Mouse (Mus musculus) midbrain, postnatal 0 days (tissue): Measurements from ENCODE around the gene Gzmn. TPM values are rescaled to one million over a fixed set of nuclear protein-coding genes. Genes with fewer than 3 reads are reported as not detected.
"Not testable (repeated sequence)": the region's sequence is repeated elsewhere in the genome, so short reads cannot be mapped to it uniquely, and the experiment has no call there.

Experiments used
- ATAC-seq: fragments of 200-750 bp; cut with Nextera tagmentation; 2 replicates; pipeline ENCODE4 v1.8.0; 2017; ENCODE audit warnings: moderate number of reproducible peaks, mild to moderate bottlenecking, moderate TSS enrichment, moderate library complexity; ENCODE audit not compliant: low FRiP score
- DNase-seq: peaks from one replicate; pipeline ENCODE4 v3.0.0-alpha.2; 2015; ENCODE audit warnings: low spot score
- H3K27ac ChIP-seq: fragments of 300-500 bp; sonication (generic); 2 replicates; pipeline ENCODE4 v1.5.1; 2014; ENCODE audit warnings: low read depth, mild to moderate bottlenecking, low read length, mixed read lengths
- H3K27me3 ChIP-seq: fragments of 300-500 bp; sonication (generic); 2 replicates; pipeline ENCODE4 v1.6.1; 2014; ENCODE audit warnings: low read length, control low read depth, mixed read lengths; ENCODE audit not compliant: insufficient read depth
- H3K36me3 ChIP-seq: fragments of 300-500 bp; sonication (generic); 2 replicates; pipeline ENCODE4 v1.6.1; 2014; ENCODE audit warnings: low read length, control low read depth, mixed read lengths; ENCODE audit not compliant: insufficient read depth
- H3K4me1 ChIP-seq: fragments of 300-500 bp; sonication (generic); 2 replicates; pipeline ENCODE4 v1.6.1; 2014; ENCODE audit warnings: mild to moderate bottlenecking, control low read depth, antibody characterized with exemption, low read length, mixed read lengths; ENCODE audit not compliant: insufficient read depth
- H3K4me2 ChIP-seq: fragments of 300-500 bp; sonication (generic); 2 replicates; pipeline ENCODE4 v1.6.1; 2014; ENCODE audit warnings: low read depth, mild to moderate bottlenecking, low read length, mixed read lengths; ENCODE audit not compliant: poor library complexity, severe bottlenecking
- H3K4me3 ChIP-seq: fragments of 300-500 bp; sonication (generic); 2 replicates; pipeline ENCODE4 v1.5.1; 2014; ENCODE audit warnings: low read depth, mild to moderate bottlenecking, low read length, moderate library complexity
- H3K9ac ChIP-seq: fragments of 300-500 bp; sonication (generic); replicated peaks from 2 replicates; pipeline ENCODE4 v1.6.1; 2014; ENCODE audit warnings: mild to moderate bottlenecking, low read length, moderate library complexity, mixed read lengths; ENCODE audit not compliant: poor library complexity, severe bottlenecking
- H3K9me3 ChIP-seq: fragments of 300-500 bp; sonication (generic); 2 replicates; pipeline ENCODE4 v1.6.1; 2016; ENCODE audit warnings: low read length, control low read depth
- CTCF ChIP-seq: IDR thresholded peaks from 2 replicates; pipeline ENCODE4 v1.5.1; 2016; ENCODE audit warnings: antibody characterized with exemption, mild to moderate bottlenecking
- WGBS: fragments of 180-500 bp; shearing (Covaris S2); extraction: QIAGEN DNeasy Blood & Tissue Kit; methylation state at CpG from one replicate; pipeline ENCODE4 v1.1.7; 2014; 5-methylcytosine and 5-hydroxymethylcytosine counted together
- polyA plus RNA-seq: library from polyadenylated mRNA; unstranded; fragments of >200 nt; fragmentation: Nextera tagmentation; extraction: Ambion mirVana; gene quantifications from 2 replicates; pipeline ENCODE4 v1.2.1, GENCODE M21; 2015
- total RNA-seq: library from RNA; depleted of rRNA; stranded (reverse); fragments of >200 nt; gene quantifications from 2 replicates; pipeline ENCODE4 v1.2.3, GENCODE M21; 2014; rRNA removed

Gene Gzmn
- total RNA-seq = not detected in 2 replicates
- not detected in 2 replicates for polyA plus RNA-seq

GRCm38 (mm10) chr14:56174499-56174898 lies at the start of gene Gzmn:
Gene Gzmn (minus strand): TSS chr14:56174599.
- H3K4me3 ChIP-seq = no peak within 1 kb of the TSS
- WGBS = 89% methylated on average over 5 of the region's 5 CpGs
- H3K27me3 ChIP-seq = no peaks in the 10 kb centered on the region
- no peak for DNase-seq
- no peaks in the 10 kb centered on the region for H3K36me3 ChIP-seq
- TF ChIP-seq CTCF = no peak
- H3K9ac ChIP-seq = no peak within 1 kb of the TSS
- no peak within 1 kb of the TSS for H3K4me2 ChIP-seq
- no peak within 1 kb of the TSS for H3K27ac ChIP-seq
- H3K9me3 ChIP-seq = no peaks in the 10 kb centered on the region
- H3K4me1 ChIP-seq = no peaks in the 10 kb centered on the region
- no peak for ATAC-seq

DNA sequence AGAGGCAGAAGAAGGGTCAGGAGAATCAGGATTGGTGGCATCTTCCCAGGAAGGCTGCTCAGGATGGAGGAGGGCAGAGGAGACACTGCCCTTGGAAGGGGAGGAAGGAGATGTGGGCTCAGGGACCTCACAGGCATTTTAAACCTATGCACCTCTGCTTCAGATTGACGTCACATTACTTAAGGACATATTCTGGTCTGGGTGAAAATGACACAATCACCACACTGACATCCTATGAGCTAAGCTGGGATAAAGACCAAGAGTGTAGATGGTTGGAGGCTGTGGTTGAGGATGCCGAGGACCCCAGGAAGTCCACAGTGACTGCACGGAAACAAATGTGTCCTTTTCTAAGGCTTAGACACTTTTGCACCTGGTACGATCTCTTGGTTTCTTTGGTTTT lies 36.9 kb upstream of the Gzmn start, which contains the start of gene Gzmf:
TSS of gene Gzmf (minus strand) at position 101 of the 400 bp plus-strand sequence.
- WGBS = 96% methylated on average over 4 of the region's 4 CpGs
- ATAC-seq (no peak), DNase-seq (no peak)
- no peak for TF ChIP-seq CTCF
- no peaks in the 10 kb centered on the region for H3K9me3 ChIP-seq
- H3K36me3 ChIP-seq = no peaks in the 10 kb centered on the region
- no peak within 1 kb of the TSS for H3K9ac ChIP-seq
- no peak within 1 kb of the TSS for H3K27ac ChIP-seq
- no peak within 1 kb of the TSS for H3K4me3 ChIP-seq
- no peaks in the 10 kb centered on the region for H3K4me1 ChIP-seq
- H3K4me2 ChIP-seq = no peak within 1 kb of the TSS
- no peaks in the 10 kb centered on the region for H3K27me3 ChIP-seq

GRCm38 (mm10) chr14:56205613-56206012 lies 31.2 kb upstream of the Gzmn start:
- H3K9me3 ChIP-seq = no peaks in the 10 kb centered on the region
- no peak overlapping the region for H3K4me2 ChIP-seq
- H3K36me3 ChIP-seq = no peaks in the 10 kb centered on the region
- no peak for ATAC-seq
- 84% methylated on average over 1 of the region's 1 CpGs for WGBS
- no peaks in the 10 kb centered on the region for H3K27me3 ChIP-seq
- no peak overlapping the region for H3K27ac ChIP-seq
- TF ChIP-seq CTCF = no peak
- DNase-seq = no peak
- no peaks in the 10 kb centered on the region for H3K4me1 ChIP-seq
- no peak overlapping the region for H3K4me3 ChIP-seq
- no peak overlapping the region for H3K9ac ChIP-seq

- not testable (repeated sequence) for H3K4me1 ChIP-seq, H3K9ac ChIP-seq, H3K4me3 ChIP-seq, H3K36me3 ChIP-seq, ATAC-seq, H3K27me3 ChIP-seq, H3K9me3 ChIP-seq, H3K4me2 ChIP-seq, H3K27ac ChIP-seq
- 37% methylated on average over 5 of the region's 5 CpGs for WGBS
- TF ChIP-seq CTCF = peak; percentile 54
- peak; percentile 25 for DNase-seq
Observed at GRCm38 (mm10) chr14:56205021-56205420, 30.6 kb upstream of the Gzmn start.

DNA sequence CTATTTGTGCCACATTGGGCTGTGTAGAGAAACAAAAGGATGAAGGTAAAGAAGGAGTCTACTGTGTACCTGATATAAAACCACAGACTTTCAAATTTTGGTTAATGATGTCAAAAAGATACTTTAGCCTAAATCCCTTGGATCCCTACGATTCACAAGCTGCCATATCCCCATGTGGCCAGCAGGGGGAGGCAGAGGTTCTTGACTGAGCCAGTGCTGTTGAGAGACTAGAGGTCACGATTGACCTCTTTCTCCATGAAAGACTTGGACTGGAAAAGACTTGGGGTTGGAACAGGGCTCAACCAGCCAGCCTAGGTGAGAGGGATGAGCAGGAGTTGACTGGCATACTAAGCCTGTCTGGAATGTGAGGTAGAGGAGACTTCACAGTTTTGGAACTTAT lies 29.6 kb upstream of the Gzmn start:
- peak; percentile 82 for TF ChIP-seq CTCF
- Histone ChIP-seq H3K4me1 (no peaks in the 10 kb centered on the region), H3K4me3 (no peak overlapping the region), H3K27ac (no peak overlapping the region), H3K27me3 (no peaks in the 10 kb centered on the region), H3K9ac (no peak overlapping the region), H3K4me2 (no peak overlapping the region), H3K9me3 (no peaks in the 10 kb centered on the region), H3K36me3 (no peaks in the 10 kb centered on the region)
- ATAC-seq (no peak), DNase-seq (peak; percentile 54)
- 9% methylated on average over 2 of the region's 2 CpGs for WGBS

GRCm38 (mm10) chr14:56186946-56187345 lies 12.5 kb upstream of the Gzmn start:
- Histone ChIP-seq H3K9ac (no peak overlapping the region), H3K4me1 (no peaks in the 10 kb centered on the region), H3K9me3 (no peaks in the 10 kb centered on the region), H3K27me3 (no peaks in the 10 kb centered on the region), H3K4me3 (no peak overlapping the region), H3K27ac (no peak overlapping the region), H3K36me3 (no peaks in the 10 kb centered on the region), H3K4me2 (no peak overlapping the region)
- DNase-seq = no peak
- ATAC-seq = no peak; the same call in 1 of the 2 replicates
- 62% methylated on average over 6 of the region's 6 CpGs for WGBS
- TF ChIP-seq CTCF = no peak
